Mouse (Mus musculus): ENCODE results near the gene Klhl26. TPM values are rescaled to one million over a fixed set of nuclear protein-coding genes. Genes with fewer than 3 reads are reported as not detected.

Gene Klhl26
- total RNA-seq, 1 experiment from 2014 or later = 7.8 TPM

- ATAC-seq (replicated peaks in 1 of 2; ENCODE audit: insufficient read depth in 1 of 2, low FRiP score in 2 of 2, low TSS enrichment in 1 of 2, low read depth in 1 of 2, poor library complexity in 2 of 2, severe bottlenecking in 2 of 2) = no peak
These were observed 14.8 kb downstream of the Klhl26 start for GRCm38 (mm10) chr8:70461765-70462515.

GRCm38 (mm10) chr8:70460606-70461005, 16.2 kb downstream of the Klhl26 start:
- no peak for ATAC-seq (replicated peaks in 1 of 2; ENCODE audit: insufficient read depth in 1 of 2, low FRiP score in 2 of 2, low TSS enrichment in 1 of 2, low read depth in 1 of 2, poor library complexity in 2 of 2, severe bottlenecking in 2 of 2)

GRCm38 (mm10) chr8:70460199-70460598, 16.6 kb downstream of the Klhl26 start:
- ATAC-seq (replicated peaks in 1 of 2; ENCODE audit: insufficient read depth in 1 of 2, low FRiP score in 2 of 2, low TSS enrichment in 1 of 2, low read depth in 1 of 2, poor library complexity in 2 of 2, severe bottlenecking in 2 of 2) = no peak

- no peak for ATAC-seq (replicated peaks in 1 of 2; ENCODE audit: insufficient read depth in 1 of 2, low FRiP score in 2 of 2, low TSS enrichment in 1 of 2, low read depth in 1 of 2, poor library complexity in 2 of 2, severe bottlenecking in 2 of 2)
These were observed 17.1 kb downstream of the Klhl26 start for GRCm38 (mm10) chr8:70459636-70460035.

GRCm38 (mm10) chr8:70458462-70458861, 18.3 kb downstream of the Klhl26 start:
- ATAC-seq (replicated peaks in 1 of 2; ENCODE audit: insufficient read depth in 1 of 2, low FRiP score in 2 of 2, low TSS enrichment in 1 of 2, low read depth in 1 of 2, poor library complexity in 2 of 2, severe bottlenecking in 2 of 2) = no peak

GRCm38 (mm10) chr8:70457882-70458281, 18.9 kb downstream of the Klhl26 start:
- no peak for ATAC-seq (replicated peaks in 1 of 2; ENCODE audit: insufficient read depth in 1 of 2, low FRiP score in 2 of 2, low TSS enrichment in 1 of 2, low read depth in 1 of 2, poor library complexity in 2 of 2, severe bottlenecking in 2 of 2)

GRCm38 (mm10) chr8:70456996-70457395, 19.8 kb downstream of the Klhl26 start:
- no peak for ATAC-seq (replicated peaks in 1 of 2; ENCODE audit: insufficient read depth in 1 of 2, low FRiP score in 2 of 2, low TSS enrichment in 1 of 2, low read depth in 1 of 2, poor library complexity in 2 of 2, severe bottlenecking in 2 of 2)

GRCm38 (mm10) chr8:70453852-70454251, 22.9 kb downstream of the Klhl26 start:
- ATAC-seq (replicated peaks in 1 of 2; ENCODE audit: insufficient read depth in 1 of 2, low FRiP score in 2 of 2, low TSS enrichment in 1 of 2, low read depth in 1 of 2, poor library complexity in 2 of 2, severe bottlenecking in 2 of 2) = no peak

GRCm38 (mm10) chr8:70452196-70452966, 24.4 kb downstream of the Klhl26 start:
- no peak for ATAC-seq (replicated peaks in 1 of 2; ENCODE audit: insufficient read depth in 1 of 2, low FRiP score in 2 of 2, low TSS enrichment in 1 of 2, low read depth in 1 of 2, poor library complexity in 2 of 2, severe bottlenecking in 2 of 2)

GRCm38 (mm10) chr8:70447639-70448420, 28.9 kb downstream of the Klhl26 start:
- ATAC-seq (replicated peaks in 1 of 2; ENCODE audit: insufficient read depth in 1 of 2, low FRiP score in 2 of 2, low TSS enrichment in 1 of 2, low read depth in 1 of 2, poor library complexity in 2 of 2, severe bottlenecking in 2 of 2) = no peak

- ATAC-seq (replicated peaks in 1 of 2; ENCODE audit: insufficient read depth in 1 of 2, low FRiP score in 2 of 2, low TSS enrichment in 1 of 2, low read depth in 1 of 2, poor library complexity in 2 of 2, severe bottlenecking in 2 of 2) = no peak
These were observed 30.8 kb downstream of the Klhl26 start for GRCm38 (mm10) chr8:70445988-70446387.

- ATAC-seq (replicated peaks in 1 of 2; ENCODE audit: insufficient read depth in 1 of 2, low FRiP score in 2 of 2, low TSS enrichment in 1 of 2, low read depth in 1 of 2, poor library complexity in 2 of 2, severe bottlenecking in 2 of 2) = no peak
These were observed 33.4 kb downstream of the Klhl26 start for GRCm38 (mm10) chr8:70443326-70443725.

GRCm38 (mm10) chr8:70441565-70441964, 35.2 kb downstream of the Klhl26 start:
- no peak for ATAC-seq (replicated peaks in 1 of 2; ENCODE audit: insufficient read depth in 1 of 2, low FRiP score in 2 of 2, low TSS enrichment in 1 of 2, low read depth in 1 of 2, poor library complexity in 2 of 2, severe bottlenecking in 2 of 2)

GRCm38 (mm10) chr8:70440246-70440645, 36.5 kb downstream of the Klhl26 start:
- no peak for ATAC-seq (replicated peaks in 1 of 2; ENCODE audit: insufficient read depth in 1 of 2, low FRiP score in 2 of 2, low TSS enrichment in 1 of 2, low read depth in 1 of 2, poor library complexity in 2 of 2, severe bottlenecking in 2 of 2)

- ATAC-seq (replicated peaks in 1 of 2; ENCODE audit: insufficient read depth in 1 of 2, low FRiP score in 2 of 2, low TSS enrichment in 1 of 2, low read depth in 1 of 2, poor library complexity in 2 of 2, severe bottlenecking in 2 of 2) = no peak
These were observed 37.0 kb downstream of the Klhl26 start for GRCm38 (mm10) chr8:70439848-70440179.

- peak; percentile 93 to 94 for ATAC-seq (replicated peaks in 1 of 2; ENCODE audit: insufficient read depth in 1 of 2, low FRiP score in 2 of 2, low TSS enrichment in 1 of 2, low read depth in 1 of 2, poor library complexity in 2 of 2, severe bottlenecking in 2 of 2)
These were observed 37.5 kb downstream of the Klhl26 start, which contains the start of gene Crtc1 for GRCm38 (mm10) chr8:70439055-70439847. Crtc1 (minus strand) TSS chr8:70439579.

GRCm38 (mm10) chr8:70438423-70438822, 38.3 kb downstream of the Klhl26 start:
- no peak for ATAC-seq (replicated peaks in 1 of 2; ENCODE audit: insufficient read depth in 1 of 2, low FRiP score in 2 of 2, low TSS enrichment in 1 of 2, low read depth in 1 of 2, poor library complexity in 2 of 2, severe bottlenecking in 2 of 2)

Measured in hematopoietic stem cell, adult 5-6 weeks (primary cell).